Mouse (Mus musculus): ENCODE results near the gene Nudt9.

Nudt9 gene

DNA sequence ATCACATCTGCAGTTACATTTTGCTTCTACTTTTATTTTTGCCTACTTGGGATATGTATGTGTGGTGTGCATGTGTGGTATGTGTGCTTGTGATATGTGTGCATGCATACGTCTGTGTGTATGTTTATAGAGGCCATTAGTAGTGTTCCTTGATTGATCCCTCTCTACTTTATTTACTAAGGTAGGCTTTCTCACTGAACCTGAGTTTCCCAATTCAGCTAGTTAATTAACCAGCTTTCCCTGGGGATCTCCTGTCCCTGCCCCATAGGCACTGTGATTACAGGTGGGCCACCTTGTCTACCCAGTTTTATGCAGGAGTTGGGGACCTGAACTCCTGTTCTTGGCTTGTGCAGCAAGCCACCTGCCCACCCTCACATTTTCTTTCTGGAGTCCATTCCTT lies 9.4 kb upstream of the Nudt9 start:
- DNase-seq (ENCODE audit: low spot score), result no peak

DNA sequence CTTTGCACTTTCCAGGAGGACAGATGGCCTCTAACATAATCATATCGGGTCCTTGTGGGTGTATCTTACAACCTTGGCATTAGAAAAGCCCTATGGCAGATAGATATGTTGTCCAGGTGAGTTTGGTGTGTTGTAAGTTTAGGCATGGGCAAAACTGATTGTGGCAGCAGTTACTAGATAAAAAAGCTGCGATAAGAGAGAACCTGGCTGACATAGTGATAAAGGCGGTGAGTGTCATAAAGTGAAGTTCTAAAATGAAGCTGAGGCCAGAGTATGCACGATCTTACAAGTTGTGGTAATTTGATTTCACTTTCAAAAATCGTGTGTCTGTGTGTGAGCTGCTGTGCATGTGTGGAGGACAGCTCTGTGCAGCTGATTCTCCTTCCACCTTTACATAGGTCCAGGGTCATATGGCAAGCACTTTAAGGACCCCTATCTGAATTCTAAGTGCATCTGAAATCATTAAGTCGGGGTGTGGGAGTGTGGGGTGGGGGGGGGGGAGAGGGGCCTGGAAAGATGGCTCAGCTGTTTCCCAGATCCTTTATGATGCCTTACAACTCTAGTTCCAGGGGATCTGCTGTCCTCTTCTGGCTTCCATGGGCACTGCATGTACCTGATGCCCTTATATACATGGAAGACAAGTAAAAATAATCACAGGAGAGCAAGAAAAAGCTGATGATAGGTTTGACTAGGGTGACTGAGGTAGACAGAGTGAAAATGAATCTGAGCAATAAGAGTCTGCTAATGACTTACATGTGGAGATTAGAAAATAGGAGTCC lies 6.8 kb upstream of the Nudt9 start:
- DNase-seq (ENCODE audit: low spot score), result no peak

DNA sequence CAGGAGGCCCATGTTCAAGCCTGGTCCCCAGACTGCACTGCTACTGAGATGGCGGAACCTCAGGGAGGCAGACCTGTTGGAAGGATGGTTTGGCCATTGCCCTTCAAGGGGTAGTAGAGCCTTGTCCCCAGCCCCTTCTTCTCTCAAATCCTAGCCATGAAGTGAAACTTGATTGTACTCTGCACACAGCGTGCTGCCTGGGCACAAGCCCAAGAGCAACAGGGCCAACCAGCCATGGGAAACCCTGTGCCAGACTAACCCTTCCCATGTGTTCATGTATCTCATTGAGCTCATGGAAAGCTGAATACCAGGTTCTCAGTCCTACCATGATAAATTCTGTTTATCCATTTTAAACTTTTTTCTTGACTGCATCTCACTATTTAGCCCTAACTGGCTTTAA lies 3.2 kb upstream of the Nudt9 start:
- no peak for DNase-seq (ENCODE audit: low spot score)

DNA sequence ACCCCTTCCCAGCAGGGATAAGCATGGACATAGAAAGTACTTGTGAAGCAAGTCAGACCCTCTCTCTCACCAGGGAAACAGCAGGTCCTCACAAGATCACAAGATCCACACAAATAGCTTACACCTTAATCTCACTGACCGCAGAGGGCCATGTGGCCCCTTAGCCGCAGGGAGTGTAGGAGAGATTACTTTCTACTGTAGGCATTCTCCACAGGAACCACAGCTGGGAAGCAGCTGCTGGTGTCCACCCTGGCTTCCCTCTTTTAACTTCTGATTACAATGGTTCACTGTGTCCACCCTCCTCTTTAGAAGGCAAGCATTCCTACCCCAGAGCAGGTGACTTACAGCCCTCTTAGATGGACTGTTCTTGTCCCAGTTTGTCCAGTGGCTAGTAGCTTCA lies 2.4 kb upstream of the Nudt9 start:
- DNase-seq (ENCODE audit: low spot score), result no peak

DNA sequence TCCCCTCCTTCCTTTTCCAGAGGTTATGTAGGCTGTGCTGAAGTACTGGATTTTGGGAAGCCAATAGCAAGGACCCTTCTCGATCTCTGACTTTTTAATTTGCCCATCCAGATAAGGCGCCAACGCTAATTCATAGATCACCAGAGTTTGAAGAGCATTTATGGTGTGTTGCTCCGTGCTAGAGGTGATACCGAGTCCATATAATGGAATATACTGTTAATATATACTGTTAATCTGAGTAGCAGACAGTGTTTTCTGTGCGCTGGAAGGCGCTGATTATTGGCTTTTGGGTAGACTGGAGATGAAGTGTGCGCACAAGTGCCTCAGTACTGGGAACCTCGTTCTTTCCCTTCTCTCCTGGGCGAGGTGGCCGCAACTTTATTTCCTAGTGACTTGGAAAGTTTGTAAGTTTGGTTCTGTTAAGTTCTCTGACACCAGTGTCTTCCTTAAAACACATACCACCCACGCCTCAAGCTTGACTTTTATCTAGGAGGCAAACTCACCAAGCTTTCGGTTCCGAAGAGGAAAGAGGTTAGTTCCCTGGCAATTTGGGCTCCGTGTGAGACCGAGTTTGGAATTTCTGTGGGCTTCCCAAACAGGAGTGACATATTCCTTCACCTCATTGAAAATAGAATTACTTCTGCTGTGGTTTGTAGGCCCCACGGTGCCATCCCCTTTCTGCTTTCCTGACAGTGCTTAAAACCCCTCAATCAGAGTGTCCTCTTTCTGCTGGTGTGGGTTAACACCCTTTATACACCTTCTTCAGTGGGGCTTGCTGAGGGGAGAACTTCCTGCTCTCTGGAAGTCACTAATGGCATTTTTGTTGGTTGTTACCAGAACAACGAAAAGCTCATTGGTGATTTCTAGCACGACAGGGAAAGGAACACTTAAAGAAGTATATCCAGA lies 1.3 kb downstream of the Nudt9 start:
- DNase-seq (ENCODE audit: low spot score), result no peak

DNA sequence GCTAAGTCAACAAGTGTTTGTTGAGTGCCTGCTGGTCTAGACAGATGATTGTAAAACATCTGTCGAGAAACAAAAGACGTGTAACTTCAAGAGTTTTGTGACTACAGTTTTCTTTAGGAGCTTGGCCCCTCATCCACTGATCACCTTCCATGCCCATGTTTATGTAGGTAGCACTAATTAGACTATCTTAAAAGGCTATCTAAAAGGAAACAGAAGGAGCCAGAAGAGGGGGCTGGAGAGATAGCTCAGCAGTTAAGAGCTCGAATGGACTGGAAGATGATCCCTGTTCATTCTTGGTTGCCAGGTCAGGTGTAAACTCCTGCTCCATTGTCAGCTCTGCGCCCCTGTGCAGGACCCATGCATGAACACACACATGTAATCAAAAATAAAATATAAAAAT lies 2.0 kb downstream of the Nudt9 start:
- DNase-seq (ENCODE audit: low spot score), result no peak

DNA sequence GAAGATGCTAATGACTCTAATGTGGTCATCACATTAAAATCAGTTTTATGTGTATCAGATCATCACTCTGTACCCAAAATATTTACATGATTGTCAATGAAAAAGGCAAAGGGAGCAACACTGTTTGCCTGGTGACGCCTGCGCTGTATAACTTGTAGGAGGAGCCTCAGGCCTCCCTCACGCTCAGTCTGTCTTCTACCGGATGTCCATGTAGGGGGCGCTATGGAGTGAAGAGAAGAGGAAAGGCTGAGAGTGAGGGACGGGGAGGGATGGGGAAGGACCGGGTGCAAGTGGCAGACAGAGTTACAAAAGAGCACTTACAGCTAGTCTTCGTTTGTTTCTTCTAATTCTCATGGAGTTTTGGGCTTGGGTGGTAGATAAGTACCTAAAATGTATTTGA lies 6.8 kb downstream of the Nudt9 start:
- DNase-seq (ENCODE audit: low spot score), result no peak

DNA sequence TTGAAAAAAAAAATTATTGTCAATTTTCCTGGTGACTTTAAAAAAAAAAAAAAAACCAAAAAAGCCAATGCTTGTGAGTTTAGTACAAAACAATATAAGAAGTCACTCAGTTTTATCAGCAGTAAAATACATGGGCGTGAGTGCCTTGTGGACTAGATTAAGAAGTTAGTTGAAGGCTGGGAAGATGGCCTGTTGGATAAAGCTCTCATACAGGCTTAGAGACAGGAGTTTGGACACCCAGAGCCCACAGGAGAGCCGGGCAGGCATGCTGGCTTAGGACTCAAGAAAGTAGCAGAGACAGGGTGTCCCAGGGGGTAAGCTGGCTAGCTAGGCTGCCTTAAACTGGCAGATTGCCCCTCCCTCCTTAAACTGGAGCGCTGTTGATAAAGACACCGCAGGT lies 8.8 kb downstream of the Nudt9 start:
- DNase-seq (ENCODE audit: low spot score), result no peak

DNA sequence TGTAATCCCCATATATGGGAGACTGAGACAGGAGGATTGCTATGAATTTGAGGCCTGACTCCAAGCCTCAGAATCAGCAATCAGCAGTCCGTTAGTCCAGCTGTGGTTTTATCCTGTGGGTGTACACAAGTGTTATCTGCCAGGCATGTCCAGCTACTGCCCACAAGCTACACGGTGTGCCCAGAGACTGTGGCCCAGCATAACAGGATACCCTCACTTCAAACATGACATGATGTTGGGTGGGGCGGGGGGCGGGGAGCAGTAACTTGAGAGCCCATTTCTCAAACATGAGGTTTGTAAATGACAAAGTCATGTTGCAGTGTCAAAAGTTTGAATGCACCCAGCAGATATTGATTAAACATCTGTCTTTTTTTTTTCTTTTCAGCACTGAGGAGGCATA lies 9.7 kb downstream of the Nudt9 start:
- DNase-seq (ENCODE audit: low spot score), result no peak

DNA sequence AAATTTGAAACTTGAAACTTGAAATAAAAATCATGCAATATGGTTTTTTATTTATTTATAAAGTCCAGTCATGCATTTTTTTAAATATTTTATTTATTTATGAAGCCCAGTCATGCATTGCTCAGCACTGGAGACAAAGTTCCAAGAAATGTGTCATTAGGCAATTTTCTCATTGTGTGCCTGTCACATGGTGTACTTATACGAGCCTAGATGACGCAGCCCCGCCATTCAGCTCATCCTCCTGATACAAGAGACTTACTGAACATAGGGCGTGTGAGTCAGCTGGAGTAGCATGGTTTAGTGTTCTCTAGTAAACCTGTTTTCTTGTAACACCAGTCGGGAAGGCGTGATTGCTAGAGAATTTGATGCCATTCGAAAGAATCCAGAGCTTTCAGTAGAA lies 10.2 kb downstream of the Nudt9 start:
- no peak for DNase-seq (ENCODE audit: low spot score)

DNA sequence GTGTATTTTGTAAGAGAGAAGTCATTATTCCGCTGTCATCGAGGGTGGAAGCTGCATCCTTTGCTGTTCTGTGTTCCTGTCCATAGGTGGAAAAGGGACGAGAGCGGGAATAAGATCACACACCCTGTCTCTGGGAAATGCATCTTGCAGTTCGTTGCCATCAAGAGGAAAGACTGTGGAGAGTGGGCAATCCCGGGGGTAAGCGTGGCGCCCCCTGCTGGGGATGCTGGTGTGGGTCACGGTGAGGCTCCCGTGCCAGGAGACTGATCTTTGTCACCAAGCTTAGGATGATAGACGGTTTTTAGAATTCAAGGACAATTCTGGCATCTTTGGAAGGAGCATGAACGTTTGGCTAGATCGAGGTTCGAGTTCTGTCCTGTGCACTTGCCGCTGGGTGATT lies 11.9 kb downstream of the Nudt9 start:
- no peak for DNase-seq (ENCODE audit: low spot score)

DNA sequence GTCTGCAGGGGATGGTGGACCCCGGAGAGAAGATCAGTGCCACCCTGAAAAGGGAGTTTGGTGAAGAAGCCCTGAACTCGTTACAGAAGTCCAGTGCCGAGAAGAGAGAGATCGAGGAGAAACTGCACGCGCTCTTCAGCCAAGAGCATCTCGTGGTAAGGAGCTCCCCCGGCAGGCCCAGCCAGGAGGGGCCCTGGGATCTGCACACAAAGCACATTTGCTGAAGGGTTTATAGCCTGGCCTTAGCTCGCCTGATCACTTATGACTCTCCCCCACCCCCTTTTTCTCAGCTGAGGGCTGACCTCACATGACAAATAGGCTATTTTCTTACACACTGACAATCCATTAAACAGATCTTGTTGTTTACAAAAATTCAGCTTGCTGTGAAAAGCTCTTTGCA lies 13.5 kb downstream of the Nudt9 start:
- no peak for DNase-seq (ENCODE audit: low spot score)

DNA sequence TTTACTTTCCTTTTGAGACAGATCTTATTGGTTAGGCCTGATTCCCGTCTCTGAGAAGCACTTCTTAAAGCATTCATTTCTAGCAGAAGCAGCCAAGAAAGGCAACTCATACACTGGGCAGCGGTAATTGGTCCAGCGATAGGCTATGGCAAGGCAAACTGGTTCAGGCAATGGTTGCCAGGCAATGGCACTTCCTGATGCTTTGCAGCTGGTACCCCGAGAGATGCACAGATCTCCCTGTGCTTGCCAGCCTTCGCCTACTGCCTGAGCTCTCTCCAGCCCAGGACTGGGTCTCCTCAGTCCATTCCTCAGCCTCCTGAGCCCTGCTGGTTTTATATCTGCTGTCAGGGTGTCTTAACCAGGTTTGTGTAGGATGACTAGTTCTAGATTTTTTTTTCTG lies 14.3 kb downstream of the Nudt9 start:
- DNase-seq (ENCODE audit: low spot score), result no peak

DNA sequence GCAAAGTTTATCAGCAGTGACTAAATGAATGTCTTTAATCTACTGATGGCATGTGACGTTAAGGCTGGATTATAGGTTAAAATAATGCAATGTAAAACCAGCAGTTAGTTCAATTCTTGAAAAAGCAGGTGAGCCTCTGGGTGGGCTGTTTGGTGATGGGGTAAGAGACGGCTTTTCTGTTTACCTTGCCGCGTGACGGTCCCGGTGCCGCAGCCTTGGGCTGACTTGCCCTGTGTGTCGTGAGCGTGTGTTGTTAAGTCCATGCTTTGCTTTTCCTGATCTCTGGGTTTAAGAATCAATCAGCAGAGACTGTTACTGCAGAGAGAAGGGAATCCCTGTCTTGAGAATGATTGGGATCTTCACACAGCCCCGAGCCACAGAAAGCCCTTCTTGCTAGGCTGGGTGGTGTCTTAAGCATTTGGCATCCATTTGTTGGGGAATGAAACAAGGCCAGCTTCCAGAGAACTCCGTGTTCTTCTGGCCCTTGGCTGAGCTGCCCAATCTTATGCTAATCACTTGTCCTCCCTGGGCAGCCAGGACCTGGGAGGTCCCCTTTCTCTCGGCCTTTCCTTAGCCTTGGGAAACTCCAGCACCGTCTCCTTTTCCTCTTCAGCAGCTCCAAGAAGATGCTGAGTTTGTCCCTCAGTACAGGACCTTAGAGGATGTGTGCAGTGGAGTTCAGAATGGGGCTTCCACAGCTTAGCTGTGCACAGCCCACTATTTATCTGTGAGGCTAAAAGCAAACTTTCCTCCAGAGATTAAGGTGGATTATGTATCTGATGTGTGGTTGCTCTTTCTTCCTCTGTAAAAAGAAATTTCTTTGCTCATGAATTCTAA lies 16.0 kb downstream of the Nudt9 start:
- DNase-seq (ENCODE audit: low spot score), result no peak

DNA sequence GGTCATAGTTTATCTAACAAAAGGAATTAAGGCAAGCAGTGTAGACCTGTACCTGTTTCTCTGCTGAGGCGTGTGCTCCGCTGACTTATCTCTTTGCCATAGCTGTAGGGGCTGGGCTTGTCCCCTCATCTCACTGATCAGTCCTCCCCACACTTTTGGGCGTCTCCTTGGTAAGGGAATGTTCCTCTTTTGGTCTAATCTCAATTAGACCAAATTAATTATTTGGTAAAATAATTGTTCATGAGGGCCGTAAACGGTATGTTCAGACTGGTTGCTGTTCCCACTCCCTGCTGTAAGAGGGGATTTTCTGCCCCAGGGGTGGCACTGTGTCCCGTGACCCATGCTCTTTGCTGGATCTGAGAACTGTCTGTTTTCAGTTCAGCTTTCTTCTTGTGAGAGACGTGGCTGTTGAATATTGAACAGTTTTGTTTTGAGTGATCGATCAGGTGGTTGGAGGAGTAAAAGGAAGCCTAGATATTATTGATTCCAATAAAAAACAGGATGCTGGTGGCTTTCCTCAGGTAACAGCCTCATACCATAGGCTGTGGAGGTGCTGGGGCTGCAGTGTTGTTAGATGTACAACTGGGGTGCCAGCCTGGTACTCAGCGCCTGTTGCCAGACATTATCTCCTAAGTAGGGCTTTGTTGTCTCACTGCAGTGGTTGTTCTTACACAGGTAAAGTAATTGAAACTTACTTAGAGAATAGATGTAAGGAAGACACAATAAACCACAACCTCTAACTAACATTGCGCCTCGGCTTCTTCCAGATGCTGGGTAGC lies 16.9 kb downstream of the Nudt9 start:
- DNase-seq (ENCODE audit: low spot score), result no peak

DNA sequence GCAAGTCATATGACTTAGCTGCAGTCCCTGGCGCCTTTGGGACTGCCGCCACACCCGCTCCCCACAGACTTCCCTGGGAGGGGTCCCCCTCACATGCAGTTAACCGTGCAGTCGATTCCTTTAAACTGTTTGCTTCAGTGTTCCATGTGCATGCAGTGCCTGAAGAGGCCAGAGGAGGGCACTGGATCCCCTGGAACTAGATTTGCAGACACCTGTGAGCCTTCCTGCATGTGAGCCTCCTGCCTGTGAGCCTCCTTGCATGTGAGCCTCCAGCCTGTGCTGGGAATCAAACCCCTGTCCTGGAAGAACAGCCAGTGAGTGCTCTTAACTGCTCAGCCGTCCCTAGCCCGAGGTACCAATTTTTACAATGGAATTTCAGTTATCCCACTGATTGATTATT lies 22.6 kb downstream of the Nudt9 start:
- no peak for DNase-seq (ENCODE audit: low spot score)

DNA sequence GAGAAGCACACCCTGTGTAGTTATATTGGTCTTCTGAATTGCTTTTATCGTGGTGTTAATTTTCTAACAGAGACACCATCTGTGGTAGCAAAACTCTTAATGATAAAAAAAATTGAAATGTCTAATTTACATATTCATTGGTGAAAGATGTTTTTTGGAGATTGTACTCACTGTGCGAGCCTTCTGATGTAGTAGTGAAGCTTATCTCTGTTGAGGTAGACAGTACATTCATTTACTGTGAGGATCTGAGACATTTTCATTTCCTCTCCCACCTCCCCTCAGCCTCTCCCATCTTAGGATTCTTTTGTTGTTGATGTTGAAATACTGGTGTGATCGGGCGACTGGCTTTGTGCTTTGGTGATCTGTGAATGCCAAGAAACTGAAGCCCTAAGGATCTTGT lies 24.9 kb downstream of the Nudt9 start:
- DNase-seq (ENCODE audit: low spot score), result no peak

DNA sequence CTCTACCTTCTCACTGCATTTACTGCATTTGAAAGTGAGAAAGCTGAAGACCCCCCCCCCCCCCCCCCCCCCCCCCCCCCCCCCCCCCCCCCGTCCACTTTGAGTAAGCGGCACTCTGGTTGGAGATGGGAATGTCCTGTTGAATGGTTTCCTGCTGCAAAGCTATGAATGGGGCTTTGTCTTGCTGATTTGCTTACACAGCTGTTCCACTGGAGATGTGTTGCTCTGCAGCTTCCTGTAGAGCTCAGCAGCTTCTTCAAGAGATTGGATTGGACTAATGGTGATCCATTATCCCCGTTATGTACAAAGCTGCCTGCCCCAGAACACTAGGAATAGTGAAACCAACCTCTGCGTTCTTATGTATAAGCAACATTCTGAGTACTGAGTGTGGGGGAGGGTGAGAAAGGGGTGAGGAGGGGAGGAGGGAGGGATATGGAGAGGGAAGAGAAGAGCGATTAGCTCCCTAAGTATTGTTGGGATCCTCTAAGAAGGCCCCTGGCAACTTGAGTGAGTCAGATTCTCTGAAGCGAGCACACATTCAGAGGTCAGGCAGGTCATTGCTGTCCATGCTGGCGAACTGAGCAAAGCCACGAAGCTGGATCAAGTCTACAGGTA lies 26.3 kb downstream of the Nudt9 start:
- DNase-seq (ENCODE audit: low spot score), result no peak

DNA sequence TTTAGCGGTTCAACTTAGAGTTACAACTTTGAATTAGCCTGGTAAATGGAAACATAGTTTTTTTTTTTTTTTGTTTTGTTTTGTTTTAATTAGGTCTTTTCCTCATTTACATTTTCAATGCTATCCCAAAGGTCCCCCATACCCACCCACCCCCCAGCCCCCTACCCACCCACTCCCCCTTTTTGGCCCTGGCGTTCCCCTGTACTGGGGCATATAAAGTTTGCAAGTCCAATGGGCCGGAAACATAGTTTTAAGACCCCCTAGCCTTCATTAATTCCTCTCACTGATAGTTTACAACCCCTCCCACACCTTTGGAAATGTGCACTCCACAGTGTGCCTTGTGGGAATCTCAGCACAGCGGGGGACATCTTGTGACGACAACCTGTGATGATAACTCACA lies 27.5 kb downstream of the Nudt9 start:
- DNase-seq (ENCODE audit: low spot score), result no peak

DNA sequence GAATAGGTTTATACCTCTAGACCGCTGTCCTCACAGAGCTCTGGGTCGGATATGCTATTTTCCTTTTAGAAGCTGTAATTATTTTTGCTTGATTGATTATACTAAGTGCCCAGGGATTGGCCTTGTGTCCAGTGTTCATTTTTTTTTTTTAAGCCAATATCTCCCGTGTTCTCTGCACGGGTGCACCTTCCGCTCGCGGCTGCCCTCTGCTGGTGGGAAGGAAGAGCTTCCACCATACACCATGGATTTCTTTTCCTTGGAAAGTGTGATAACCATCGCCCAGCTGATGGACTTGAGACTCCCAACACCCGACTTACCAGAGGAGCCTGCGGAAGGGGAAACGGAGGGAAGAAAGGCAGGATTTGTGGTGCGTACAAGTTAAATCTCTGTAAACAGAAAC lies 28.3 kb downstream of the Nudt9 start:
- no peak for DNase-seq (ENCODE audit: low spot score)

DNA sequence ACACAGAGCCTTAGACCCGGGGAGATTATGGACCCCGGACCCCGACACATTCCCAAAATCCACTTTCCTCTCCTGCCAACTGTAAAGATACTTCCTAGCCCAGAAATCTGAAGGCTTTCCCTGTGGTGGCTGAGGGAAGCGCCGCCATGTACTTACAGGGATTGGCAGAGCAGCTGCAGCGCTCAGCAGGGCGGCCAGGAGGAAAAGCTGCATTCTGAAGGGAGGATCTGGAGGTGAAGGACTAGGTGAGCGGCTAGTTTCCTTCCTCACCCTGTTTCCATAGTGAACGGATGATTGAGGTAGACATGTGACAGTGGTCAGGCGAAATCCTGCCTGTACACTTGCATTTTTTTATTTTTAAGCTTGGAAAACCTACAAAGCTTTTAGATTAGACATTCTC lies 30.3 kb downstream of the Nudt9 start:
- no peak for DNase-seq (ENCODE audit: low spot score)

Data from layer of hippocampus, adult 9-10 months (tissue).